Mouse (Mus musculus) kidney, postnatal 0 days (tissue): ENCODE results near the gene Gm11634. TPM values are rescaled to one million over a fixed set of nuclear protein-coding genes. Genes with fewer than 3 reads are reported as not detected.

Source experiments
- ATAC-seq: fragments of 200-750 bp; cut with Nextera tagmentation; replicated peaks from 2 replicates; pipeline ENCODE4 v1.8.0; 2017; ENCODE audit warnings: low read depth, moderate number of reproducible peaks, moderate TSS enrichment, moderate library complexity; ENCODE audit not compliant: low FRiP score
- DNase-seq: peaks from one replicate; pipeline ENCODE4 v3.0.0-alpha.2; 2016; ENCODE audit warnings: low spot score
- H3K27ac ChIP-seq: fragments of 300-500 bp; sonication (generic); 2 replicates; pipeline ENCODE4 v1.5.1; 2014; ENCODE audit warnings: mild to moderate bottlenecking
- H3K27me3 ChIP-seq: fragments of 300-500 bp; sonication (generic); 2 replicates; pipeline ENCODE4 v1.6.1; 2014; ENCODE audit warnings: low read length, mixed read lengths; ENCODE audit not compliant: insufficient read depth
- H3K36me3 ChIP-seq: fragments of 300-500 bp; sonication (generic); 2 replicates; pipeline ENCODE4 v1.6.1; 2014; ENCODE audit warnings: low read length, mixed read lengths; ENCODE audit not compliant: insufficient read depth
- H3K4me1 ChIP-seq: fragments of 300-500 bp; sonication (generic); replicated peaks from 2 replicates; pipeline ENCODE4 v1.6.1; 2014; ENCODE audit warnings: antibody characterized with exemption, low read length, mixed read lengths; ENCODE audit not compliant: insufficient read depth
- H3K4me2 ChIP-seq: fragments of 300-500 bp; sonication (generic); 2 replicates; pipeline ENCODE4 v1.6.1; 2014; ENCODE audit warnings: mild to moderate bottlenecking, low read length, moderate library complexity, mixed read lengths
- H3K4me3 ChIP-seq: fragments of 300-500 bp; sonication (generic); replicated peaks from 2 replicates; pipeline ENCODE4 v1.5.1; 2014; ENCODE audit warnings: low read depth, low read length
- H3K9ac ChIP-seq: fragments of 300-500 bp; sonication (generic); 2 replicates; pipeline ENCODE4 v1.6.1; 2014; ENCODE audit warnings: low read depth, low read length
- H3K9me3 ChIP-seq: fragments of 300-500 bp; sonication (generic); replicated peaks from 2 replicates; pipeline ENCODE4 v1.6.1; 2016; ENCODE audit warnings: low read length, inconsistent platforms, mixed read lengths
- CTCF ChIP-seq: IDR thresholded peaks from 2 replicates; pipeline ENCODE4 v1.5.1; 2016; ENCODE audit warnings: antibody characterized with exemption, low read depth, mild to moderate bottlenecking, moderate library complexity
- WGBS: fragments of 180-500 bp; shearing (Covaris S2); extraction: QIAGEN DNeasy Blood & Tissue Kit; methylation state at CpG from one replicate; pipeline ENCODE4 v1.1.7; 2014; 5-methylcytosine and 5-hydroxymethylcytosine counted together
- polyA plus RNA-seq: library from polyadenylated mRNA; unstranded; fragments of >200 nt; fragmentation: Nextera tagmentation; extraction: Ambion mirVana; gene quantifications from 2 replicates; pipeline ENCODE4 v1.2.1, GENCODE M21; 2015

Gene Gm11634
- polyA plus RNA-seq, 1 experiment from 2014 or later: 0.37 TPM

- no peak for TF ChIP-seq CTCF
- Histone ChIP-seq H3K9ac (peak within 1 kb of the TSS; percentile 81), H3K9me3 (no peaks in the 10 kb centered on the region), H3K4me2 (peak within 1 kb of the TSS; percentile 77), H3K4me1 (peaks cover 16% of the 10 kb centered on the region), H3K36me3 (0 out of 2 replicates have a peak, but pooled peaks cover 3% of the 10 kb centered on the region), H3K4me3 (peak within 1 kb of the TSS; percentile 77), H3K27ac (peak within 1 kb of the TSS; percentile 97), H3K27me3 (no peaks in the 10 kb centered on the region)
- WGBS: under 1% methylated on average over 43 of the region's 43 CpGs
- DNase-seq (peak; percentile 98), ATAC-seq (peak; percentile 65)
These were observed 47.1 kb downstream of the Gm11634 start, which contains the start of the genes Brca1 and Nbr1 for GRCm38 (mm10) chr11:101551751-101552475. TSS of gene Brca1 (minus strand) at chr11:101551955. TSS of gene Nbr1 (plus strand) at chr11:101552149.

GRCm38 (mm10) chr11:101548526-101548925 is 50.5 kb downstream of the Gm11634 start:
- DNase-seq: no peak
- no peak for ATAC-seq
- Histone ChIP-seq H3K27me3 (no peaks in the 10 kb centered on the region), H3K4me1 (peaks cover 11% of the 10 kb centered on the region), H3K9ac (no peak overlapping the region), H3K36me3 (no peaks in the 10 kb centered on the region), H3K4me3 (no peak overlapping the region), H3K4me2 (no peak overlapping the region), H3K9me3 (no peaks in the 10 kb centered on the region), H3K27ac (no peak overlapping the region)
- TF ChIP-seq CTCF: no peak

GRCm38 (mm10) chr11:101544132-101544531 is 54.9 kb downstream of the Gm11634 start:
- Histone ChIP-seq H3K27ac (no peak overlapping the region), H3K27me3 (no peaks in the 10 kb centered on the region), H3K4me1 (no peaks in the 10 kb centered on the region), H3K4me3 (no peak overlapping the region), H3K9me3 (no peaks in the 10 kb centered on the region), H3K36me3 (no peaks in the 10 kb centered on the region), H3K9ac (no peak overlapping the region), H3K4me2 (no peak overlapping the region)
- 62% methylated on average over 1 of the region's 1 CpGs for WGBS
- TF ChIP-seq CTCF: no peak
- DNase-seq (no peak), ATAC-seq (no peak)

Other genes starting within 250 kb of the Gm11634 start
- gene G6pc, start 231.7 kb downstream of the Gm11634 start, polyA plus RNA-seq: 23.2 and 37.0 TPM in 2 replicates
- gene Aarsd1, start 181.6 kb downstream of the Gm11634 start, polyA plus RNA-seq: 58.4 and 66.0 TPM in 2 replicates
- 4.0 and 4.5 TPM in 2 replicates for gene Gm27029, start 174.5 kb downstream of the Gm11634 start, polyA plus RNA-seq
- 17.9 and 19.6 TPM in 2 replicates for gene Rundc1, start 174.2 kb downstream of the Gm11634 start, polyA plus RNA-seq
- gene Ptges3l, start 173.9 kb downstream of the Gm11634 start, polyA plus RNA-seq: 8.7 and 11.5 TPM in 2 replicates
- 396 and 448 TPM in 2 replicates for gene Rpl27, start 157.0 kb downstream of the Gm11634 start, polyA plus RNA-seq
- gene Ifi35, start 150.8 kb downstream of the Gm11634 start, polyA plus RNA-seq: 30.0 and 30.8 TPM in 2 replicates
- 10.3 and 11.1 TPM in 2 replicates for gene Rnd2, start 134.3 kb downstream of the Gm11634 start, polyA plus RNA-seq
- 37.7 and 38.6 TPM in 2 replicates for gene Vat1, start 133.0 kb downstream of the Gm11634 start, polyA plus RNA-seq
- gene Brca1, start 47.3 kb downstream of the Gm11634 start, polyA plus RNA-seq: 4.2 and 6.3 TPM in 2 replicates
- 62.6 and 63.3 TPM in 2 replicates for gene Nbr1, start 47.1 kb downstream of the Gm11634 start, polyA plus RNA-seq
- gene Tmem106a, start 17.0 kb downstream of the Gm11634 start, polyA plus RNA-seq: 19.4 and 20.9 TPM in 2 replicates
- gene Rdm1, start 27.9 kb upstream of the Gm11634 start, polyA plus RNA-seq: 30.9 and 37.6 TPM in 2 replicates
- gene Arl4d, start 66.3 kb upstream of the Gm11634 start, polyA plus RNA-seq: 7.0 and 7.9 TPM in 2 replicates
- gene Dhx8, start 133.7 kb upstream of the Gm11634 start, polyA plus RNA-seq: 18.3 and 20.4 TPM in 2 replicates
- 42.6 and 44.7 TPM in 2 replicates for gene Etv4, start 186.1 kb upstream of the Gm11634 start, polyA plus RNA-seq